Mouse (Mus musculus): Measurements from ENCODE around the gene Ermard. TPM values are rescaled to one million over a fixed set of nuclear protein-coding genes. Genes with fewer than 3 reads are reported as not detected.

Gene Ermard
- polyA plus RNA-seq, 1 experiment from 2014 or later, result 89.2 TPM

DNA sequence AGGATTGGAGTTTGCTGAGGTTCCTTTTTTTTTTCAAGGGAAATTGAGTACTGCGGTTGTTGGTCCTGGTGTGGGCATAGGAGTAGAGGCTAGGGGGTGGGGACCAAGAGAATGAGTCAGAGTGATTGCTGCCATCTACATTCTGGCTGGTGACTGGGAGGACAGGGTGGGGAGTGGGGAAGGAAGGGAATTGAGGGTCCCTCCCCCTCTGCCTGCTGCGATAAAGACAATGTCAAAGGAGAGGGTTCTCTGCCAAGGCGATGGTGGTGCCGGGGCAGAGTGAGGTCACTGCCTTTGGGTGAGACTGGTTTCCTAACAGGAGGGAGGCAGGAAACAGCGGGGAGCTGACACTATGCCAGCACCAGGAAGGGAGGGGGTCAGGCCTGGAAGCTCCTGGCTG lies 96.4 kb downstream of the Ermard start:
- H3K4me1 ChIP-seq, result 0 out of 2 replicates have a peak, but pooled peaks cover 6% of the 10 kb centered on the region
- ATAC-seq (replicated peaks; ENCODE audit: low FRiP score), result no peak; the same call in 1 of the 2 replicates
- 59% methylated on average over 5 of the region's 5 CpGs for WGBS
- no peak overlapping the region for H3K9ac ChIP-seq
- no peaks in the 10 kb centered on the region for H3K36me3 ChIP-seq
- H3K4me3 ChIP-seq (replicated peaks), result no peak overlapping the region
- no peak overlapping the region for H3K4me2 ChIP-seq
- no peaks in the 10 kb centered on the region for H3K9me3 ChIP-seq (replicated peaks)
- 0 out of 2 replicates have a peak, but pooled peaks cover 3% of the 10 kb centered on the region for H3K27me3 ChIP-seq
- H3K27ac ChIP-seq, result no peak overlapping the region

Other genes with a start within 250 kb of the Ermard start
- gene Wdr27, start 98.0 kb upstream of the Ermard start, polyA plus RNA-seq (2015; fragmentation: Nextera tagmentation; extraction: Ambion mirVana), result 6.8 and 7.4 TPM in 2 replicates
- 34.4 and 34.7 TPM in 2 replicates for gene 1600012H06Rik, start 98.0 kb upstream of the Ermard start, polyA plus RNA-seq (2015; fragmentation: Nextera tagmentation; extraction: Ambion mirVana)
- 26.0 and 26.9 TPM in 2 replicates for gene Phf10, start 79.9 kb upstream of the Ermard start, polyA plus RNA-seq (2015; fragmentation: Nextera tagmentation; extraction: Ambion mirVana)
- 8.3 and 9.1 TPM in 2 replicates for gene 9030025P20Rik, start 62.7 kb upstream of the Ermard start, polyA plus RNA-seq (2015; fragmentation: Nextera tagmentation; extraction: Ambion mirVana)
- 0.69 TPM in 1 of 2 replicates, not detected in the other for gene Gm3417, start 62.4 kb upstream of the Ermard start, polyA plus RNA-seq (2015; fragmentation: Nextera tagmentation; extraction: Ambion mirVana)
- 5.9 and 8.4 TPM in 2 replicates for gene Gm3435, start 31.0 kb upstream of the Ermard start, polyA plus RNA-seq (2015; fragmentation: Nextera tagmentation; extraction: Ambion mirVana)
- gene Tcte3, start 280 bp downstream of the Ermard start, polyA plus RNA-seq (2015; fragmentation: Nextera tagmentation; extraction: Ambion mirVana), result 0.64 TPM in 1 of 2 replicates, not detected in the other
- gene Gm3448, start 329 bp downstream of the Ermard start, polyA plus RNA-seq (2015; fragmentation: Nextera tagmentation; extraction: Ambion mirVana), result 4.0 and 4.1 TPM in 2 replicates

Data from kidney, embryonic 15.5 days (tissue).